Mouse (Mus musculus): ENCODE data around the gene Plekhj1.
A peak's percentile ranks its signal among the peaks of the same experiment; 100 is the strongest.
"Not testable (repeated sequence)": the region's sequence is repeated elsewhere in the genome, so short reads cannot be mapped to it uniquely, and the experiment has no call there.

The Plekhj1 gene

DNA sequence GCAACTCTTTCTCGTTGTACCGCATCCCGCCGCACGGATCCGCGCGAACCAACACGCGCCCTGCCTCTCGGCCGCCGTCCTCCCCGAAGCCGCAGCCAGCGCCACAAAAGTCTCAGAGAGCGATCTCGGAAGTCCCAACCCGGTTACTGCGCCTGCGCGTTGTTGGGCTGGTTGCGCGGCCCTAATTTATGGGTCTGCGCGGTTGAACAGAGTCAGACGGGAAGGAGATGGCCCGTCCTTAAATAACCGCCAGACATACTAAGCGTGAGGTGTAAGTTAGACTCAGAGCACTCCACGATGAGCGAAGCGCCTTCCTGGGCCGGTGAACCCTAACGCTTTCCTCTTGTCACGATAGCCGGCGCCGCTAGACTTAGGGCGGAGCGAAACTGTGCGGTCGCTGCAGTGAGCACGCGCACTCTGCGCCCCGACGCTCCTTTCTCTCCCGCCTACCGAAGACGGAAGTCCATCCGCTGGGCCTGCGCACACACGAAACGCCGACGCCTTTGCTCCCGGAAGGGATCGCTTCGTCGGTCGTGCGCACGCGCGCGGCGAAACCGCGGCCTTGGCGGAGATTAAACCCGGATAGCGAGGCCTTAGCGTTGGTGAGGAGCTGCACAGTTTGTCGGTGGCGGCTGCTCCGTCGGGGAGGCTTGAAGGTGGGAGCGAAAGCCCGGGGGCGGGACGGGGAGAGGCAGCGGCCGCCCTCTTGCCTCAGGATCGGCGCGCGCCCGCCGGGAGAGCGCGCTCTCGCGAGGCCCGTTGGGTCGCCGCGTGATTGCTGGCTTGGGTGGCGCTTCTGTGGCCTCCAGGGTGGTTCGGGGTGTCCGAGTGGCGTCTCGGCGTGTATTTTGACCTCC, at the start of gene Plekhj1, which contains the start of gene Sf3a2:
TSS of gene Plekhj1 (minus strand) at position 477 of the 857 bp plus-strand sequence.
TSS of gene Sf3a2 (plus strand) at position 49 of the 857 bp plus-strand sequence.
- peak; percentile 93 to 97 for DNase-seq (ENCODE audit: low spot score in 2 of 2)

DNA sequence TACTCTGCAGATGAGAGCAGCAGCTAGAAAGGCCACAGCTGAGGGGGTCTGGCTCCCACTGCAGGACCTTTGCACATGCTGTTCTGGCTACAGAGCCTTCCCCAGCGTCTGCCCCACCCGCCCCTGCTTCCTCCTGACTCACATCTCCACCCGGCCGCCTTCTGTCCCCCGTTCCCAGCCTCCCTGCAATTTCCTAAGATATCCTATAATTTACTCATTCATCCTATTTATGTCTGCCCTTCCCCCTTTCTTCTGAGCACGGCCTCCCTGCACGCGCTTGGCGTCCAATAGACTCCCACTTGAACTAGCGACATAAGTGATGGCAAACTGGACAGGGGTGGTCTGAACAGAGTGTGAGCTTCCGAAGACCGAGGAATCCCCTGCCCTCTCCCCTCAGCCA, 47.3 kb upstream of the Plekhj1 start:
- no peak for DNase-seq (ENCODE audit: low spot score in 2 of 2)

DNA sequence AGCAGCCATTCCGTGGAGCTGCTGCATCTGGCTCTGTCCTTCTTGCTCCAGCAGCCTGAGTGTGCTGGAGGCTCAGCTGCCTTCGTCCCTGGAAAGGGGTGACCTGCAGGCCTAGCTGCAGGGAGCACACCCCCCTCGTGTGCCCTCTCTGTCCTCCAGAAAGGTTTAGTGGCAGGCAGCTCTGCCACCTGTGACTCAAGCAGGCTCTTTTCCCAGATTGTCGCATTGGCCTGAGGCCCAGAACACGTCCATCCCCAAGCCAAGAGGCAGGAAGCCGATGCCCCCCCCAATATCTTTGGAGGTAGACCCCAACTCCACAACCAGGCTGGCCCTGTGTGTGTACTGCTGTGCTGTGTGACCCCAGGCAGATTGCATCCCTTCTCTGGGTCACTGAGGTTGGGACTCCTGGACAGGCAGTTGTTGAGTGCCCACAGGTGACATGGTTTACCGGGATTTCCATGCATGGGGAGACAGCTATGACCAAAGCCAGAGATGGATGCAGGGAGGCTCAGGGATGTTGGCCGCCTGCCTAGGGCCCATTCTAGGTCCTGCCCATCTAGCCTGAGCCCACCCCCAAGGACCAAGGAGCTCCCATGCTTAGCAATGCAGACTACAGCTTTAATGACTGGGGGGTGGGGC, 46.7 kb upstream of the Plekhj1 start:
- no peak for DNase-seq (ENCODE audit: low spot score in 2 of 2)

DNA sequence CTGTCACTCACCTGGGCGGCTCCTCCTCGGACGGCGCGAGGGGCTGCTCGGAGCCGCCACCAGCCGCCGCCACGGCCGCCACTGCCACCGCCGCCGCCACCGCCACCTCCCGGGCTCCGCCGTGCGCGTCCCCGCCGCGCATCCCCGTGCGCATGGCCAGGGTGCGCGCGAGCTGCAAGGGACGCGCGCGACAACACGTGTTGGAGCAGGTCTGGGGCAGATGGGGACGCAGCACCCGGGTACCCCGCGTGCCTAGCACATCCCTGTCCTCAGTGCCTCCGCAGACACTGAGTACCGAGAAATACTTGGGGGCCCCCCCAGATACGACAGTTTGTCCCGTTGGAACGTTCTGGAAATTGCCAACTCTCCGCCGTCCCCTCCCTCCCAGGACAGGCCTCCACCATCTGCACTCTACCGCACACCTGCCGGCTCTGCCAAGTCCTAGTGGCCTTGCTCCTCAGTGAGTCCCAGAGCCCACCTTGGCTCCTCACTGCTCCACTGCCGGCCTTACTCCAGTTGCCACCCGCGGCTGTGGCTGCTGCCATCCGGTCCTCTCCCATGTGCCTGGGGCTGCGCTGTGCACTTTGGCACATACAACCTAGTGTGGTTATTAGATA, 45.6 kb upstream of the Plekhj1 start, which contains the start of gene Lingo3:
TSS of gene Lingo3 (minus strand) at position 109 of the 617 bp plus-strand sequence.
- DNase-seq (ENCODE audit: low spot score in 2 of 2) = no peak

DNA sequence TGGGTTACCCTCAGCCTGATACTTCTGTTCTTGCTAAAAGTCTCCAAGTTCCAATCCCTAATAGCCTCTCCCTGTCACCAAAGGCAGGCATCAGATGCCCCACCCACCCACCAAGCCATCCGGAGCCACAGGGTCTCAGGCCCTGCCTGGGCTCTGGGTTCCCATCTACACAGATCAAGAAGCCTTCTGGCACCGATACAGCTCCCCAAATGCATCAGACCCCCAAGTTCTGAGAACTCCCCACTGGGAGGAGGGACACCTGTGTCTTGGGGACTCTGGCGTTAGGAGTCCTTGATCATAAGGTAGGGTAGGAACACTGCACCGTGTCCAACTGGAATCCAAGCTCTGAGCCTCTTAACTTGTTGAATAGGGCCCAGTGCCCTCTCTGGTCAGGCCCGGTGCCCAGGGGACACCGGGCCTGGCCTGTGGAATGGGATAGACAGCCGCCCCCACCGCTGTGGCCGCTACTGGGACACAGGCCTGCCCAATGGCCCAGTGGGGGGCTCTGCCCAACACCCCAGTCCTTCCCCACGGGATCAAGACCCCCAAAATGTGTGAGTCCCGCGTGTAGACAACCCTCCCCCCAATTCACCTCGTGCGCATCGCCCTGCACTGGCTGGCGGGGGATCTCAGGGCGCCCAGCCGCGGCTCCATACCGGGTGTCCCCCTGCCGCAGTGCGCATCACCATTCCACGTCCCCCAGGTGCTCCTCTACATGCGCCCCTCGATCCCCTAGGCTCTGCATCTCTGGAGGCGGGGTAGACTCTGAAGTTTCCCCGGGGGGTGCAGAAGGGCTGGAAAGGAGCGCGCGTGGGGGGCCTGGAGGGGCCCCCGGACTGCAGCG, 44.9 kb upstream of the Plekhj1 start:
- no peak for DNase-seq (ENCODE audit: low spot score in 2 of 2)

DNA sequence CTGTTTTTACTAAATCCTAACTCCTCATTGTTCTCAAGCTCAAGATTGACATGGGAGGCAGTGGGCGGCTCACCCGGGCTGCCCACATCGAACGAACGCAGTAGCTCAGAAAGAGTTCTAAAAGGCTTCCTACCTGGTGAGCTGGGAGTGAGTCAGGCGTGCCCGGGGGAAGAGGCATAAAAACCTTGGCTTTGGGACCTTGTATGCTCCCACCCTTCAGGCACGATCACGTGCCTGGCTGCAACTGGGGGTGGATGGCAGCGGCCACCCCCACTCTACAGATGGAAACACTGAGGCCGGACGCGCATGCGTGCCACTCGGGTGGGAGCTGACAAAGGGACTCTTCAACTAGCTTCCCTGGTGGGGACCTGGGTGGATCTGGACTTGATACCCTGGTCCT, 43.9 kb upstream of the Plekhj1 start:
- no peak for DNase-seq (ENCODE audit: low spot score in 2 of 2)

DNA sequence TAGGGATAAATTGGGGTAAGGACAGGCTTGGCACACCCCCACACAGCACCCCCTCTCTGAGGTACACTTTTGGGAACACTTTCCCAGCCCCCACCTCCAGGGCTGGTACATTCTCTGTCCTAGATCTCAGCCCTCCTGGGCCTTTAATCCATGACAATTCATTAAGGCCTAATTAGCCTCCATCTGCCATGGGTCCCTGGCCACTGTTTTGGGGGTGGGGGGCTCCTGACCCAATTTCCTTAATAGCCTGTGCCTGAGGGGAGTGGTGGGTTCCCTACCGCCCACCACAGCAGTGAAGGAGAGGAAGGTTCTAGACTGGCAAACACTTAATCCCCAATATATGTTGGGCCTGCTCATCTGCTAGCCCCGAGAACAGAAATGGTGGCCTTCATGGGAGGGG, 43.3 kb upstream of the Plekhj1 start:
- DNase-seq (ENCODE audit: low spot score in 2 of 2) = no peak

DNA sequence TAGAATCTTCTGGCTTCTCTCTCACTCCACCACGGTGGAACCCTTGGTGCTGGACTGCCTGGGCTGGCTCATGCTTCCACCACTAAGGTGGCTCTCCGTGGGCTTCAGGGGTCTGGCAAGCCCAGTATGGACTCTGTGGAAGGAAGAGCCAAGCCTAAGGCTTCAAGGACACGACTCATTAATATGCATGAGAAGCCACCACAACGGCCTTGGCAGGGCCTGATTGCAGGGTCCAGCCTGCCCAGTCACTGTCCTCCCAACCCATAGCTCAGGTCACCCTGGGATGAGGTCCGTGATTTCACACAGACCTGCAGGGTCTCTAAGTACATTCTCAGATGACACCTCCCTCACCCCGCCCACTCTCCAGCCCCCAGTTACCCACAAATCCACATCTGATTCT, 41.4 kb upstream of the Plekhj1 start:
- DNase-seq (ENCODE audit: low spot score in 2 of 2) = no peak

DNA sequence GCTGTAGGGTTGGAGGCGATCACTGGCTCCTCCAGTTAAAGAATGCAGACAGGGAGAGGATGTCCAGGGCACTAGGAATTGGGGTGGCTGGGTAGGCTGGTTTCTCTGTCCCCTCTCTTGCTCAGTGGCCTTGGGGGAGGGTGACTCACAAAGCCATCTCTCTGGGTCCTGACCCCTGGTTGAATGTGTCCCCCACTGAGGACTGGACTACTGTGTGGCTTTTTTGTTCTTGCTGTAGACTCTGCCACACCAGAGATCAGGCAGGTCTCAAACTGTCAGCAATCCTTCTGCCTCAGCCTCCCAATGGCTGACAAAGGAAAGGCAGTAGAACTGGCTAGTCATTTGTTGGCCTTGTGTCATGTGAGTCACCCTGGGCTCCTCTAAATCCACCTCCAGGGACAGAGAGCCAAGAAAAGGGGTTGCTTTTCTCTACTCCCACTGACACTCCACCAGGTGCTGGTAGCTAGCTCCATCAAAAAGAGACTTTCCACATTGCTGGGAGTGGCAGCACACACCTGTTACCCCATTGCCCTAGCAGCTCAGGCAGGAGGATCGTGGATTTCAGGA, 40.0 kb upstream of the Plekhj1 start:
- no peak for DNase-seq (ENCODE audit: low spot score in 2 of 2)

DNA sequence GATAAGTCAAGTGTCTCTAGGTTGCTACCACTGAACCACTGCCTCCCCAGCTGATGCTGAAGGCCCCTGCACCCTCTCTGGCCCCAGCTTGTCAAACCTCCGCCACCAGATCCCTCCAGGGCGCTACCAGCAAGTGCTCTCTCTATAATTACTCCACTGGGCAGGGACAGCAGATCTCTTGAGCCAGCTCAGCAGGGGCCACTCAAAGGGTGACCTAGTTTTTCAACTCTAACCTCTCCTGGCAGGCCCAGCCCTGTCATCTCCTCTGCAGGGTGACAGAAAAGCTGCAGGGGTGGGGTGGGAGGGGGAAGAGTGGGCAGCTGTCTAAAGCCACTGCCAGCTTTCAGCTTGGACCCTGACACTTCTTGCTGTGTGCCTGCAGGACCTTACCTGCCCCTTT, 39.4 kb upstream of the Plekhj1 start:
- no peak for DNase-seq (ENCODE audit: low spot score in 2 of 2)

DNA sequence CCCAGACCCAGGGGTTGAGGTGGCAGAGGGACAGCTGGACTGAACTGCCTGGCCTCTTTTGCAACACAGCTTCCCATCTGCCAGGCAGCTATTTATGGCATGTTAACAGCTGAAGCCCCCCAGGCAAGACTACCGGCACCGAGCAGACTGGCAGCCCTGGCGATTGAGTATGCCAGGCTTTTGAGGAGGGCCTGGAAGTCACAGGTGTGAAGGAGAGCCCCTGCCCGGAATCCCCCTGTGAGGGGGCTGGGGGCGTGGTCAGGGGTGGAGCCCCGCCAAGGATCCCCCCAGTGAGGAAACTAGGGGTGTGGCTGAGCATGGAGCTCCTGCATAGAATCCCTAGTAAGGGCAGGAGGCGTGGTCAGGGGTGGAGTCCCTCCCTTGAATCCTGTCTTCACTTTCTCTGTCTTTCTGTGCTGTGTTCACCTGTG, 38.5 kb upstream of the Plekhj1 start:
- no peak for DNase-seq (ENCODE audit: low spot score in 2 of 2)

DNA sequence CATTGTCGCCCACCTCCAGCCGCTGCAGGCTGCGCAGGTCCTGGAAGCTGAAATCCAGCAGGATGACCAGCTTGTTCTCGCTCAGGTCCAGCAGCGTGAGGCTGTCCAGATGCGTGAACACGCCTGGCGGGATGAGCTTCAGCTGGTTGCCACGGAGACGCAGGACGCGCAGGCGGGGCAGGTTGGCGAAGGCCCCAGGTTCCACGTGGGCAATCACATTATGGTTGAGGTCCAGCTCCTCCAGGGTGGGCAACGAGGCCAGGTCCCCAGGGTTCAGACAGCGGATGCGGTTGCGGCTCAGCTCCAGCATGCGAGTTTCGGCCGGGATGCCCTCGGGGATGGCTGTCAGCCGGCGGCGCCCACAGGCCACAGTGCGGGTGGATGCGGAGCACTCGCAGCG, 37.2 kb upstream of the Plekhj1 start:
- no peak for DNase-seq (ENCODE audit: low spot score in 2 of 2)

DNA sequence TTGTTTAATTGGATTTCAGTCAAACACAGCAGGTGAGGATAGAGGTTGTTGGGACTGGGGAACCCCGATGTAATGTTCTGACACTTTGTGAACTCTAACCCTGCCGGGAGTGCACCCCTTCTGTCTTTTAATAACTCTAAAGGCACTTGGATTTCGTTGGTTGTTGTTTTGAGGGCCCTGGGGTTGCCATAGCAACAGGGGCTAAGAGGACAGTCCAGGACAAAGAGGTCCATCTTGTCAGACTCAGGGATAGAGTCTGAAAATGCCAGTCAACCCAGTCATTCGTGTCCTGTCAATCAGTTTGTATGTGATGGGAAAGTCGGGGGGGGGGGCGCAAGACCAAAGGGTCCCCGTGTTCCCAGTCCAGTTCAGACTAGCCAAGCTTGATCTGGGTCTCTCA, 34.4 kb upstream of the Plekhj1 start:
- DNase-seq (ENCODE audit: low spot score in 2 of 2) = no peak

DNA sequence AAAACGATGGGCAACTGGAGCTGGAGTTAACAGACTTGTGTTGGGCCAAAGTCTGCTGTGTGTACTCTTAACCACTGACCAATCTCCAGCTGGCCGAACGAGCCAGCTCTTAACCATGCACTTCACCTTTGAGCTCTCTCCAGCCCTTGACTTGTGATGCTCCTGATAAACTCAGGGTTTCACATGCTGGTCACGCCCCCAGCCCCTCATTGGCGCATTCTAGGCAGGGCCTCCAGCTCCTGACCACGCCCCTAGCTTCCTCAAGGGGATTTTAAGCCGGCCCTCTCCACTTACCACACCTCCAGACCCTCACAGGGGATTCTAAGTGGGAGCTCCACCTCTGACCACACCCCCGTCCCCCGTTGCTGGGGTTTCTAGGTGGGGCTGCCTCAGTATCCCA, 32.7 kb upstream of the Plekhj1 start:
- peak; percentile 48 to 53 for DNase-seq (ENCODE audit: low spot score in 2 of 2)

DNA sequence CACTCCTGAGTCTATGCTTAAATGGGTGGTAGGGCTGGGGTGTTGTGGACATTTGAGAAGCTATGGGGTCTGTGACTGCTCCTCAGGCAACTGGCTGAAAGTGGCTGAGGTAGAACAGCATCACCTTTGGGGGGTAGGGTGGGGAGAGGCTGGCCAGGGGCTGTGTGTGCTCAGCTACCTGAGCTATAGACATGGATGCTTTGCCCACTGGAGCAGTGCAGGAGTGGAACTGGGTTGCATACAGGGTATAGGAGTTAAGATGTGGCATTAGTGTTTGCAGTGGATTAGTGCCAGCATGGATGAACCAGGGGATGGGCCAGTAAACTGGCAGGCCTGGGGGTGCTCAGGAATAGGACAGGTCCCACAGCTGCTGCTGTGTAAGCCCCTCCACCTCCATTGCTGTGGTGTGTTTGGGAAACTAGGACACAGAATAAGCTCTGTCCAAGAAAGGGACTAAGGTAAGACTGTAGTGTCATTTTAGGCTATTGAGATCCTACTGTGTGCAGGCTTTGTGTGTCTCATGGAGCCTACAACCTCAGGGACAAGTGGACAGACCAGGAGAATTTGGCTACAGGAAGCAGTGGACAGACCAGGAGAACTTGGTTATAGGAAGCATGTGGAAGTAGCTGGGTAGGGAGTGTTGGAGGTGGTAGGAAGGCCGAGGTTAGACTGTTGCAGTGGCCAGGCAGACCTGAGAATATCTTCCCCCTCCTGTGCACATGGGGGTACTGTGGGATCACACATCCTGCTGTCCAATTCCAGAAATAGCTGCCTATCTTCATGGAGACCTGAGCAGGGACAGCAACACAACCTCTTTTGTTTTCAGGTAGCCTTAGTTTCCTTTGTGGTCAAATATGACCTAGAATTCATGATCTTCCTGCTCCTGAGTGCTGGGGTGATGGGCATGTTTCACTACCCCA, 31.2 kb upstream of the Plekhj1 start:
- no peak for DNase-seq (ENCODE audit: low spot score in 2 of 2)

DNA sequence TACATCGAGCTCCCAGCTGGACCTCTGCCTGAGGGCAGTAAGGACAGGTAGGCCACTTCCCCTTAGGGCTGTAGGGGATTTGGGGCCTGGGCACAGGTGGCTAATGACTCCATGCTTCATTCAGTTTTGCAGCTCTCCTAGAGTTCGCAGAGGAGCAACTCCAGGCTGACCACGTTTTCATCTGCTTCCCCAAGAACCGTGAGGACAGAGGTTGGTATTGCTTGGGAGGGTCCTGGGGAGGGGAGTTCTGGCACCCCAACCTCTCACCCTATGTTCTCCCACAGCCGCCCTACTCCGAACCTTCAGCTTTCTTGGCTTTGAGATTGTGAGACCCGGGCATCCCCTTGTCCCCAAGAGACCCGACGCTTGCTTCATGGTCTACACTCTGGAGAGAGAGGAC, 30.2 kb upstream of the Plekhj1 start:
- DNase-seq (ENCODE audit: low spot score in 2 of 2) = not testable (repeated sequence)

DNA sequence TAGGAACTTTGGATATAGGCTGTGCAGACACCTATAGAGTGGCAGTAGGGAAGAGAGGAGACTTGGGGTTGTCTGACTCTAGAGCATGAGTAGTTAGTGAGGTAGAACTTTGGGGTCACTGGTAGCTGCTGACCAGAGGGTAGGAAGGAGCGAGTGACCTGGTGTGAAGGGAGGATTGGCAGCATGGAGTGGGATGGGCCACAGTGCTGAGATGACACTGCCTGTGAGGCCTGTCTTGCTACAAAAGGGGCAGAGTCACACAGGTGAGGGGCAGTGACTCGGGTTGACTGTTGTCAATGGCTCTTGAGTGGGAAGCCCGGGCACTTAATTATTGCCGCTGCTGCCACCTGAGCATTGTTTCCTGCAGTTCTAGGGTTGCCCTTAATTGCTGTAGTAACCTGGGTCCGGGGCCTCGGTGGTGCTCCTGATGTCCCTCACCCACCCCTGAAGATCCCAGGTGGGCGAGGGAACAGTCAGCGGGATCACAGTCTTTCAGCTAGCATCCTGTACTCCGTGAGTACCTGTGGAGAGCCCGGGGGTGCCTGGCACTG, 29.5 kb upstream of the Plekhj1 start:
- DNase-seq (ENCODE audit: low spot score in 2 of 2) = no peak

DNA sequence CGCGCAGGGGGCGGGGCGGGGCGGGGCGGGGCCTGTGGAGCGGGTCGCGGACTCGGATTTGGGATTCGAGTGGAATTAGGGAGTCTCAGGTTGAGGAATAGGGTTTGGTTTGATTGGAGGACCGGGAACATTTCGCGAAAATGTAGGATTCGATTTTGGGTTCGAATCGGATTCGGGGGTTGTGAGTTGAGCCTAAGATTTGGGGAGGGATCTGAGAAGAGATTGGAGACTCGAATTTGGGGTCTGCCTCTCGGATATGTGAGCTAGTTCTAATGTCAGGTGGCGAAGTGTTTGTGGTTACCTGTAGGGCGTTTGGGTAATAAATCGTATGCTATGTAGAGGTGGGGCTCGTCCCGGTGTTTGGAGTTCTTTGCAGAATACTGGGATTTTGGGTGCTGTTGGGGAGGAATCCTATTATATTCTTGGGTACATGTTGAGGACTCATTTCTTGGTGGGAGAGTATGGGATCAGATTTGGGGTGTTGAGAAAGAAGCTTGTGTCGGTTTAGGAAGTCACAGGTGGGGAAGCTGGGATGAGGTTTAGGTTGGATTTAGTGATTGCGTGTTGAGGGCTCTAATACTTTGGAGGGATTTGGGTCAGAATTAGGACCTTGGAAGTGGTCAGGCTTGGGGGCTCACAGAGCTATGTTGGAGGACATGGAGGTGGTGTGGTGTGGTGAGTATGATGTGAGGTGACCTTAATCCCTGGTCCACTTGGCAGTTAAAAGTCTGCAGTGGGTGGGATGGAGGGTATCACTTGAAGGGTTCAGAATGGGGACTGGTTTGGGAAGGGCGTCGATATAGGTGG, 28.8 kb upstream of the Plekhj1 start:
- no peak for DNase-seq (ENCODE audit: low spot score in 2 of 2)

All from thymus, postnatal 10 days (tissue).